8 mouse cellular contexts compared by ENCODE assay signal in the genomic region with DNA sequence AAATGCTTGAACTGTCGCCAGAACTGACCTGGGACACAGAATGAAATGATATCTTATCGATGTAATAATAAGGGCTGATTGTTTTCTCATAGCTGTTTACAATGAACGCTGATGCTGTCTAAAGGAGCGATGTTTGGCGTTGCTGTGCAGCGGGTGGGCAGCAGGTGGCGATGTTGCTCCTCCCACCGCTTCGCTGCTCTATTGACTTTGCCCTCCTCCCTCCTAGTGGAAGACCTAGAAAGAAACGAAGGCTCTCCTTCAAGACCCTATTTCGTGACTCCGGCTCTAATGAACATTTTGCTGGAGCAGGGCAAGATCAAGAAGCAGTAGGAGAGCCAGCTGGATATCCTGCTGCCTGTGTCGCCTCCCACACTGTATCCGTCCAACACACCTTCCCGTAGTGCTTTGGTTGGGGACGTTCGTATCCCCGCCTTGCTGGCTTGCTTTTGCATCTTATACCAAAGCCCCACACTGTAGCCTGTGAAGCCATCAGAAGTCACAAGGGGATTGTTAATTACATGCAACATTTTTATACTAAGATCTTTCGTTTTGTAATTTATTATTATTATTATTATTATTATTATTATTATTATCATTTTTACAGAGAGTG.
DNase-seq lines count a peak whose midpoint lies in the region; ATAC-seq and TF ChIP-seq lines count a peak whose summit lies in the region.

No protein-coding gene starts in this region.

- H3K27ac ChIP-seq in MEL (ENCODE audit: control insufficient read depth, low read depth, low read length): no peak overlapping the region
- H3K27ac ChIP-seq in forebrain, postnatal 0 days (ENCODE audit: low read depth, low read length): no peak overlapping the region
- H3K27ac ChIP-seq in layer of hippocampus, adult 2 months: no peak overlapping the region

- no peak for TF ChIP-seq POLR2A in MEL (IDR thresholded peaks at IDR 0.05; ENCODE audit: control insufficient read depth in 1 of 2, insufficient read depth in 1 of 2, low read depth in 1 of 2, low read length in 2 of 2, poor library complexity in 1 of 2)
- no peak for TF ChIP-seq POLR2A in lung, adult 2 months (IDR thresholded peaks at IDR 0.05; ENCODE audit: borderline replicate concordance, extremely low read depth, low read depth, low read length)

- peak; percentile 90 for ATAC-seq in forebrain, postnatal 0 days
- ATAC-seq in hematopoietic stem cell, adult 5-6 weeks (replicated peaks in 1 of 2; ENCODE audit: insufficient read depth in 1 of 2, low FRiP score in 2 of 2, low TSS enrichment in 1 of 2, low read depth in 1 of 2, poor library complexity in 2 of 2, severe bottlenecking in 2 of 2): peak; percentile 94 to 98

- 10% methylated on average over 19 of the region's 19 CpGs for WGBS in forebrain, postnatal 0 days
- WGBS in lung, adult 2 months: 14% methylated on average over 19 of the region's 19 CpGs

- TF ChIP-seq EP300 in MEL (IDR thresholded peaks at IDR 0.05; ENCODE audit: low read depth in 1 of 2, low read length in 2 of 2): no peak

- H3K4me2 ChIP-seq in forebrain, postnatal 0 days (ENCODE audit: low read depth): peak overlapping the region; percentile 53

- H3K4me3 ChIP-seq in MEL (ENCODE audit: control insufficient read depth in 1 of 2, insufficient read depth in 1 of 2, low read depth in 2 of 2, low read length in 2 of 2): no peak overlapping the region
- H3K4me3 ChIP-seq in forebrain, postnatal 0 days (ENCODE audit: low read depth, low read length): peak overlapping the region; percentile 30
- H3K4me3 ChIP-seq in layer of hippocampus, adult 2 months: peak overlapping the region; percentile 29; the same call in 1 of the 2 replicates
- no peak overlapping the region for H3K4me3 ChIP-seq in lung, adult 2 months (replicated peaks; ENCODE audit: extremely low read depth, low read depth, low read length)

- TF ChIP-seq RAD21 in MEL (IDR thresholded peaks at IDR 0.05; ENCODE audit: low read depth, low read length): peak; percentile 86

- no peaks in the 10 kb centered on the region for H3K36me3 ChIP-seq in MEL (ENCODE audit: control insufficient read depth in 1 of 2, insufficient read depth in 2 of 2, low read length in 2 of 2)
- H3K36me3 ChIP-seq in forebrain, postnatal 0 days (ENCODE audit: insufficient read depth): 0 out of 2 replicates have a peak, but pooled peaks cover 3% of the 10 kb centered on the region

- H3K79me2 ChIP-seq in MEL (ENCODE audit: control insufficient read depth, insufficient read depth, low read length, poor library complexity): no peaks in the 10 kb centered on the region

- peak; percentile 84 to 96 (median 90) for TF ChIP-seq CTCF in MEL (IDR thresholded peaks at IDR 0.05 in 2 of 3, conservative IDR thresholded peaks at IDR 0.05 in 1 of 3; ENCODE audit: control insufficient read depth in 1 of 3, insufficient read depth in 1 of 3, low read depth in 2 of 3, low read length in 3 of 3, poor library complexity in 1 of 3, severe bottlenecking in 1 of 3)
- TF ChIP-seq CTCF in forebrain, postnatal 0 days (IDR thresholded peaks at IDR 0.05; ENCODE audit: low read depth): peak; percentile 99
- peak; percentile 100 for TF ChIP-seq CTCF in layer of hippocampus, adult 2 months (conservative IDR thresholded peaks at IDR 0.05)
- TF ChIP-seq CTCF in lung, adult 2 months (IDR thresholded peaks at IDR 0.05; ENCODE audit: insufficient read depth, low read length): peak; percentile 99

- H3K4me1 ChIP-seq in MEL (ENCODE audit: control insufficient read depth in 1 of 2, insufficient read depth in 2 of 2, low read length in 2 of 2): no peaks in the 10 kb centered on the region
- no peaks in the 10 kb centered on the region for H3K4me1 ChIP-seq in forebrain, postnatal 0 days (ENCODE audit: insufficient read depth)
- no peaks in the 10 kb centered on the region; the same call in 1 of the 2 replicates for H3K4me1 ChIP-seq in lung, adult 2 months (ENCODE audit: control insufficient read depth, insufficient read depth, low read length)

- no peaks in the 10 kb centered on the region for H3K27me3 ChIP-seq in MEL (ENCODE audit: control insufficient read depth in 1 of 2, insufficient read depth in 2 of 2, low read length in 2 of 2)
- H3K27me3 ChIP-seq in forebrain, postnatal 0 days (ENCODE audit: insufficient read depth, low read length): no peaks in the 10 kb centered on the region; the same call in 1 of the 2 replicates

- no peaks in the 10 kb centered on the region for H3K9me3 ChIP-seq in MEL (replicated peaks; ENCODE audit: insufficient read depth, low read length)
- H3K9me3 ChIP-seq in forebrain, postnatal 0 days (ENCODE audit: low read length): no peaks in the 10 kb centered on the region

- DNase-seq in MEL (ENCODE audit: low read depth, low spot score): peak; percentile 51
- DNase-seq in cerebellum, adult 18-20 months: peak; percentile 63 to 74
- peak; percentile 89 for DNase-seq in forebrain, postnatal 0 days
- peak; percentile 67 to 81 for DNase-seq in layer of hippocampus, adult 2 months (ENCODE audit: low spot score in 2 of 2)
- peak; percentile 66 for DNase-seq in lung, adult 2 months
- peak; percentile 75 for DNase-seq in ovary, postnatal 14 days (ENCODE audit: low spot score)
- peak; percentile 45 for DNase-seq in thymus, postnatal 25 days

- H3K9ac ChIP-seq in MEL (ENCODE audit: control insufficient read depth, low read depth, low read length, poor library complexity, severe bottlenecking): no peak overlapping the region
- H3K9ac ChIP-seq in forebrain, postnatal 0 days: peak overlapping the region; percentile 26; the same call in 1 of the 2 replicates

TF ChIP-seq in MEL, 35 proteins besides CTCF, POLR2A, EP300 and RAD21:
- peak; percentile 64; the same call in 1 of the 2 replicates for TF ChIP-seq ZC3H11A (IDR thresholded peaks at IDR 0.05; ENCODE audit: low read depth, low read length)
- no peak for TF ChIP-seq UBTF (IDR thresholded peaks at IDR 0.05; ENCODE audit: borderline replicate concordance, insufficient read depth, low read depth, low read length)
- no peak for TF ChIP-seq MYB (IDR thresholded peaks at IDR 0.05; ENCODE audit: low read depth, low read length)
- no peak for TF ChIP-seq ZKSCAN1 (IDR thresholded peaks at IDR 0.05; ENCODE audit: low read depth, low read length)
- TF ChIP-seq NELFE (IDR thresholded peaks at IDR 0.05; ENCODE audit: low read depth, low read length): no peak
- TF ChIP-seq SMC3 (IDR thresholded peaks at IDR 0.05; ENCODE audit: low read depth, low read length): peak; percentile 79
TF ChIP-seq in MEL: peak in this region for 2.

Comparison
In these comparisons a context has a peak if more than half of its experiments do, and no peak if none do; other contexts are left out.
1. H3K4me3 ChIP-seq: peak in forebrain, postnatal 0 days (single experiment) and layer of hippocampus, adult 2 months (single experiment); none in MEL (0 of 2) and lung, adult 2 months (single experiment).
2. Peak in every context shown above with its lines, with median percentiles within 50 percentile points of each other: DNase-seq and CTCF ChIP-seq.